Mouse (Mus musculus) E14TG2a.4 (cell line): ENCODE results near the gene Ttll11.

Experiments used
- CTCF ChIP-seq: conservative IDR thresholded peaks from 2 replicates; pipeline ENCODE4 v1.5.1; 2014; ENCODE audit warnings: low read length
- NANOG ChIP-seq: IDR thresholded peaks from 2 replicates; pipeline ENCODE4 v1.6.1; 2014; ENCODE audit warnings: borderline replicate concordance, low read length, mixed read lengths
- POU5F1 ChIP-seq: IDR thresholded peaks from 2 replicates; pipeline ENCODE4 v1.6.1; 2014; ENCODE audit warnings: low read length, borderline replicate concordance

- TF ChIP-seq CTCF (no peak), NANOG (no peak), POU5F1 (no peak)
These were observed 150.6 kb downstream of the Ttll11 start for GRCm38 (mm10) chr2:35829136-35829535.
